Mouse (Mus musculus) liver, adult 2 months (tissue): ENCODE results near the gene Nfyc. TPM values are rescaled to one million over a fixed set of nuclear protein-coding genes. Genes with fewer than 3 reads are reported as not detected.

ENCODE experiments used
- DNase-seq: peaks from one replicate; pipeline ENCODE4 v3.0.0-alpha.2; 2011; ENCODE audit warnings: low read depth, low spot score; ENCODE audit errors: extremely low read depth
- H3K27ac ChIP-seq: fragments of 200-500 bp; replicated peaks from 2 replicates; pipeline ENCODE4 v1.5.1; 2012; ENCODE audit warnings: low read depth, mild to moderate bottlenecking, control low read depth, inconsistent platforms, low read length; ENCODE audit not compliant: insufficient read depth
- H3K27me3 ChIP-seq: fragments of 200-500 bp; 2 replicates; pipeline ENCODE4 v1.6.1; 2012; ENCODE audit warnings: mild to moderate bottlenecking, moderate library complexity, low read length, inconsistent platforms; ENCODE audit not compliant: control insufficient read depth, insufficient read depth
- H3K36me3 ChIP-seq: fragments of 200-500 bp; 2 replicates; pipeline ENCODE4 v1.6.1; 2012; ENCODE audit warnings: low read length, inconsistent platforms; ENCODE audit not compliant: control insufficient read depth, insufficient read depth
- H3K4me1 ChIP-seq: fragments of 200-500 bp; 2 replicates; pipeline ENCODE4 v1.6.1; 2011; ENCODE audit warnings: low read length; ENCODE audit not compliant: control insufficient read depth, insufficient read depth
- H3K4me3 ChIP-seq: fragments of 200-500 bp; 2 replicates; pipeline ENCODE4 v1.5.1; 2011; ENCODE audit warnings: low read depth, mild to moderate bottlenecking, control low read depth, low read length, moderate library complexity; ENCODE audit not compliant: insufficient read depth
- H3K79me2 ChIP-seq: fragments of 200-500 bp; 2 replicates; pipeline ENCODE4 v1.6.1; 2012; ENCODE audit warnings: inconsistent platforms, mild to moderate bottlenecking, low read length, moderate library complexity; ENCODE audit not compliant: control insufficient read depth, insufficient read depth
- H3K9ac ChIP-seq: fragments of 200-500 bp; 2 replicates; pipeline ENCODE4 v1.6.1; 2012; ENCODE audit warnings: low read depth, mild to moderate bottlenecking, control low read depth, inconsistent platforms, low read length
- CTCF ChIP-seq: fragments of 200-500 bp; IDR thresholded peaks from 2 replicates; pipeline ENCODE4 v1.5.1; 2011; ENCODE audit warnings: low read depth, low read length, control low read depth
- POLR2A ChIP-seq: fragments of 200-500 bp; IDR thresholded peaks from 2 replicates; pipeline ENCODE4 v1.6.1; 2011; ENCODE audit warnings: low read length, control low read depth; ENCODE audit not compliant: insufficient read depth; ENCODE audit errors: extremely low read depth
- WGBS: fragments of 180-500 bp; shearing (Covaris S2); methylation state at CpG from one replicate; pipeline ENCODE4 v1.1.7; 2018; 5-methylcytosine and 5-hydroxymethylcytosine counted together
- polyA plus RNA-seq: library from polyadenylated mRNA; depleted of rRNA; stranded (reverse); fragments of >200 nt; gene quantifications from 2 replicates; pipeline ENCODE4 v1.2.3, GENCODE M21; 2012; rRNA removed
- total RNA-seq: library from RNA; depleted of rRNA; stranded (reverse); fragments of >200 nt; gene quantifications from 2 replicates; pipeline ENCODE4 v1.2.3, GENCODE M21; 2014; rRNA removed

The Nfyc gene
- total and polyA plus RNA-seq, 2 experiments = 21.5 to 73.6 TPM

DNA sequence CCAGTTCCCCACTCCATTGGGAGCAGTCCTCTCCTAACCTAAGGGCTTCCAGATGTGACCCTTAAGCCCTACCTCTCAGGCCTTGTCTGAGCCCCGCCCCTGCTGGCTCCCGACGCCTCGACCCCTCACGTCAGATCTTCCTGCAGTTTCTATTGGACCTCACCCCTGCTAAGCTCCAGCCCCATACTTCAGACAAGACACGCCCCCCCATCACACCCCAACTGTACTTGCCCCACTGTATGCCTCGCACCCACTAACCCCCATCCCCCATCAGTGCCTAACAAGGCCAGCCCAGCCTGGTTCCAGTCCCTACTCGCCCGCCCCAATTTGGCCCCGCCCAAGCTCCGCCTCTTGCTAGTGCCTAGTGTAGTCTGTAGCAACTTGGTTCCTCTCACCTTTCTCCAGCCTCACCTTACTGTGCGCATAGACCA is 115.2 kb downstream of the Nfyc start:
- no peaks in the 10 kb centered on the region for H3K79me2 ChIP-seq
- no peak overlapping the region for H3K27ac ChIP-seq
- peak; percentile 22 for DNase-seq
- TF ChIP-seq CTCF (no peak), POLR2A (no peak)
- H3K4me3 ChIP-seq = peak overlapping the region; percentile 2; the same call in 1 of the 2 replicates
- WGBS = 5% methylated on average over 12 of the region's 12 CpGs
- no peaks in the 10 kb centered on the region for H3K36me3 ChIP-seq
- peaks cover 6% of the 10 kb centered on the region; the same call in 1 of the 2 replicates for H3K27me3 ChIP-seq
- H3K4me1 ChIP-seq = peaks cover 2% of the 10 kb centered on the region; the same call in 1 of the 2 replicates
- H3K9ac ChIP-seq = no peak overlapping the region

GRCm38 (mm10) chr4:120713856-120714497 is 117.4 kb downstream of the Nfyc start:
- WGBS = 77% methylated on average over 6 of the region's 6 CpGs
- H3K27ac ChIP-seq = no peak overlapping the region
- H3K36me3 ChIP-seq = no peaks in the 10 kb centered on the region
- no peak for DNase-seq
- H3K27me3 ChIP-seq = peaks cover 6% of the 10 kb centered on the region; the same call in 1 of the 2 replicates
- no peak overlapping the region for H3K9ac ChIP-seq
- TF ChIP-seq POLR2A = no peak
- TF ChIP-seq CTCF = no peak
- no peak overlapping the region for H3K4me3 ChIP-seq
- H3K79me2 ChIP-seq = no peaks in the 10 kb centered on the region
- peaks cover 2% of the 10 kb centered on the region; the same call in 1 of the 2 replicates for H3K4me1 ChIP-seq

- H3K79me2 ChIP-seq = no peaks in the 10 kb centered on the region
- 86% methylated on average over 6 of the region's 6 CpGs for WGBS
- H3K36me3 ChIP-seq = no peaks in the 10 kb centered on the region
- H3K4me3 ChIP-seq = no peak overlapping the region
- TF ChIP-seq CTCF (no peak), POLR2A (no peak)
- peaks cover 6% of the 10 kb centered on the region; the same call in 1 of the 2 replicates for H3K27me3 ChIP-seq
- H3K27ac ChIP-seq = no peak overlapping the region
- DNase-seq = no peak
- peaks cover 2% of the 10 kb centered on the region; the same call in 1 of the 2 replicates for H3K4me1 ChIP-seq
- no peak overlapping the region for H3K9ac ChIP-seq
These were observed 118.4 kb downstream of the Nfyc start for GRCm38 (mm10) chr4:120713021-120713420.

DNA sequence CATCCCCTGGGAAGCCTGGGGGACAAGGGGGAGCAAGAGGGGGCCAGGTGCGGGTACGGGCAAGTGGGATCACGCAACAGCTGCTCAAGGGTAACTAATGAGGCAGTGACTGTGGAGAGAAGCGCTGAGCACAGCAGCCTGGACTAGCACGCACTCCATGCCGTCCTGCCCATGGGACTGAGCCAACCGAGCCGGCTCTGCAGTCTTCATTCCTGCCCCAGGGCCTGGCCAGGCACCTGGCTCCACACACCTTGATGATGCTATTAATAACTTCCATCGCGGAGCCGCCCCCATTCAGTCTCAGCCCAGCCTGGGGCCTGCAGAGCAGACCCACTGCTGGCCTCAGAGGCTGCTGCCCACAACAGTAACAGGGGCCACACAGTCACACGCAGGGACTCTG is 119.1 kb downstream of the Nfyc start:
- Histone ChIP-seq H3K27me3 (peaks cover 6% of the 10 kb centered on the region; the same call in 1 of the 2 replicates), H3K4me3 (no peak overlapping the region)

More for the DNA sequence above, 119.1 kb downstream of the Nfyc start:
- H3K9ac ChIP-seq = no peak overlapping the region
- TF ChIP-seq CTCF (no peak), POLR2A (no peak)
- WGBS = 84% methylated on average over 12 of the region's 12 CpGs
- no peak overlapping the region for H3K27ac ChIP-seq
- H3K4me1 ChIP-seq = peaks cover 2% of the 10 kb centered on the region; the same call in 1 of the 2 replicates
- no peaks in the 10 kb centered on the region for H3K36me3 ChIP-seq
- no peaks in the 10 kb centered on the region for H3K79me2 ChIP-seq
- DNase-seq = no peak

Other genes with a start within 250 kb of the Nfyc start
- gene Gm8439, start 242.8 kb downstream of the Nfyc start, total RNA-seq = not detected in 2 replicates
- not detected in 2 replicates for gene Gm8439, start 242.8 kb downstream of the Nfyc start, polyA plus RNA-seq
- gene Cited4, start 165.0 kb downstream of the Nfyc start, total RNA-seq = 0.09 and 0.27 TPM in 2 replicates
- gene Cited4, start 165.0 kb downstream of the Nfyc start, polyA plus RNA-seq = 0.93 and 1.2 TPM in 2 replicates
- 0.28 and 0.34 TPM in 2 replicates for gene Kcnq4, start 83.0 kb downstream of the Nfyc start, total RNA-seq
- 0.57 and 0.58 TPM in 2 replicates for gene Kcnq4, start 83.0 kb downstream of the Nfyc start, polyA plus RNA-seq
- 0.65 and 1.0 TPM in 2 replicates for gene Rims3, start 23.2 kb upstream of the Nfyc start, total RNA-seq
- gene Rims3, start 23.2 kb upstream of the Nfyc start, polyA plus RNA-seq = 0.40 and 0.65 TPM in 2 replicates
- 3.2 and 5.4 TPM in 2 replicates for gene Exo5, start 93.4 kb upstream of the Nfyc start, total RNA-seq
- gene Exo5, start 93.4 kb upstream of the Nfyc start, polyA plus RNA-seq = 1.4 and 1.6 TPM in 2 replicates
- gene Zfp69, start 120.1 kb upstream of the Nfyc start, total RNA-seq = 1.3 and 3.5 TPM in 2 replicates
- 0.87 and 1.00 TPM in 2 replicates for gene Zfp69, start 120.1 kb upstream of the Nfyc start, polyA plus RNA-seq
- gene Smap2, start 185.7 kb upstream of the Nfyc start, total RNA-seq = 13.7 and 16.9 TPM in 2 replicates
- 19.2 and 20.8 TPM in 2 replicates for gene Smap2, start 185.7 kb upstream of the Nfyc start, polyA plus RNA-seq
- gene Col9a2, start 207.8 kb upstream of the Nfyc start, total RNA-seq = not detected in 2 replicates
- not detected in 2 replicates for gene Col9a2, start 207.8 kb upstream of the Nfyc start, polyA plus RNA-seq